Mouse (Mus musculus) c-Kit-negative CD71-positive TER-119-positive erythroid progenitor cells, embryonic 14.5 days (primary cell): Measurements from ENCODE around the gene Rhbdl3.
A peak's percentile ranks its signal among the peaks of the same experiment; 100 is the strongest.

ENCODE experiments used
- DNase-seq: peaks from one replicate; pipeline ENCODE4 v3.0.0-alpha.2; 2013; ENCODE audit warnings: low read depth, low spot score

Gene Rhbdl3

GRCm38 (mm10) chr11:80300551-80301315 lies at the start of gene Rhbdl3:
Gene Rhbdl3, plus strand, starts transcription at chr11:80300912.
- no peak for DNase-seq

GRCm38 (mm10) chr11:80264137-80264536 lies 36.6 kb upstream of the Rhbdl3 start:
- no peak for DNase-seq

GRCm38 (mm10) chr11:80271096-80271495 lies 29.6 kb upstream of the Rhbdl3 start:
- DNase-seq: no peak

- DNase-seq: no peak
Observed at GRCm38 (mm10) chr11:80275011-80275410, 25.7 kb upstream of the Rhbdl3 start.

GRCm38 (mm10) chr11:80278054-80278453 lies 22.7 kb upstream of the Rhbdl3 start:
- DNase-seq: no peak

- DNase-seq: no peak
Observed at GRCm38 (mm10) chr11:80283786-80284185, 16.9 kb upstream of the Rhbdl3 start.

GRCm38 (mm10) chr11:80284641-80285040 lies 16.1 kb upstream of the Rhbdl3 start:
- DNase-seq: no peak

GRCm38 (mm10) chr11:80287150-80287549 lies 13.6 kb upstream of the Rhbdl3 start:
- peak; percentile 36 for DNase-seq

- DNase-seq: no peak
Observed at GRCm38 (mm10) chr11:80289701-80290445, 10.8 kb upstream of the Rhbdl3 start.

- DNase-seq: no peak
Observed at GRCm38 (mm10) chr11:80291004-80291403, 9.7 kb upstream of the Rhbdl3 start.

GRCm38 (mm10) chr11:80292463-80292862 lies 8.2 kb upstream of the Rhbdl3 start:
- no peak for DNase-seq

GRCm38 (mm10) chr11:80295066-80295465 lies 5.6 kb upstream of the Rhbdl3 start:
- no peak for DNase-seq

- no peak for DNase-seq
Observed at GRCm38 (mm10) chr11:80295785-80296184, 4.9 kb upstream of the Rhbdl3 start.

GRCm38 (mm10) chr11:80299513-80300235 lies 1.0 kb upstream of the Rhbdl3 start:
- DNase-seq: no peak

GRCm38 (mm10) chr11:80301316-80302045 lies 769 bp downstream of the Rhbdl3 start:
- DNase-seq: no peak

- no peak for DNase-seq
Observed at GRCm38 (mm10) chr11:80302046-80302390, 1.3 kb downstream of the Rhbdl3 start.

GRCm38 (mm10) chr11:80302536-80302935 lies 1.8 kb downstream of the Rhbdl3 start:
- DNase-seq: no peak

- no peak for DNase-seq
Observed at GRCm38 (mm10) chr11:80303746-80304145, 3.0 kb downstream of the Rhbdl3 start.

GRCm38 (mm10) chr11:80304846-80305245 lies 4.1 kb downstream of the Rhbdl3 start:
- no peak for DNase-seq

- DNase-seq: no peak
Observed at GRCm38 (mm10) chr11:80308537-80308936, 7.8 kb downstream of the Rhbdl3 start.

- no peak for DNase-seq
Observed at GRCm38 (mm10) chr11:80311271-80311670, 10.6 kb downstream of the Rhbdl3 start.

- DNase-seq: no peak
Observed at GRCm38 (mm10) chr11:80312049-80312448, 11.3 kb downstream of the Rhbdl3 start.
